Mouse (Mus musculus): ENCODE measurements at regions not wholly inside any gene's neighbourhood (a gene's known extent, or its start where the extent isn't known, plus 50 kb on each side); places are given as distances from the start of the nearest gene placed in this dataset.

- 51% methylated on average over 5 of the region's 5 CpGs for WGBS
- no peak for ATAC-seq (ENCODE audit: borderline replicate concordance, extremely low read depth, low FRiP score, low TSS enrichment)
- no peak overlapping the region for H3K4me2 ChIP-seq
- no peaks in the 10 kb centered on the region for H3K9me3 ChIP-seq
- H3K9ac ChIP-seq = no peak overlapping the region
- no peaks in the 10 kb centered on the region for H3K4me1 ChIP-seq
- H3K27me3 ChIP-seq = no peaks in the 10 kb centered on the region
- no peak overlapping the region for H3K27ac ChIP-seq
- H3K36me3 ChIP-seq = no peaks in the 10 kb centered on the region
- H3K4me3 ChIP-seq = no peak overlapping the region
These were observed 660.2 kb downstream of the Magi1 start for GRCm38 (mm10) chr6:93623541-93623940.

- H3K27me3 ChIP-seq = no peaks in the 10 kb centered on the region
- H3K36me3 ChIP-seq = no peaks in the 10 kb centered on the region
- no peak overlapping the region for H3K4me2 ChIP-seq
- no peaks in the 10 kb centered on the region for H3K9me3 ChIP-seq
- no peak overlapping the region for H3K4me3 ChIP-seq
- no peaks in the 10 kb centered on the region for H3K4me1 ChIP-seq
- no peak overlapping the region for H3K9ac ChIP-seq
- ATAC-seq (ENCODE audit: borderline replicate concordance, extremely low read depth, low FRiP score, low TSS enrichment) = no peak
- no peak overlapping the region for H3K27ac ChIP-seq
These were observed 666.8 kb downstream of the Magi1 start for GRCm38 (mm10) chr6:93616926-93617325.

GRCm38 (mm10) chr6:93600376-93600775 is 657.1 kb upstream of the Adamts9 start:
- H3K27ac ChIP-seq = no peak overlapping the region
- no peaks in the 10 kb centered on the region for H3K4me1 ChIP-seq
- H3K4me2 ChIP-seq = no peak overlapping the region
- H3K9me3 ChIP-seq = no peaks in the 10 kb centered on the region
- ATAC-seq (ENCODE audit: borderline replicate concordance, extremely low read depth, low FRiP score, low TSS enrichment) = no peak
- no peak overlapping the region for H3K4me3 ChIP-seq
- no peak overlapping the region for H3K9ac ChIP-seq
- no peaks in the 10 kb centered on the region for H3K36me3 ChIP-seq
- no peaks in the 10 kb centered on the region for H3K27me3 ChIP-seq
- WGBS = 78% methylated on average over 2 of the region's 2 CpGs

GRCm38 (mm10) chr6:93599371-93599770 is 656.1 kb upstream of the Adamts9 start:
- Histone ChIP-seq H3K27ac (no peak overlapping the region), H3K9me3 (no peaks in the 10 kb centered on the region), H3K27me3 (no peaks in the 10 kb centered on the region), H3K4me3 (no peak overlapping the region), H3K9ac (no peak overlapping the region), H3K36me3 (no peaks in the 10 kb centered on the region), H3K4me2 (no peak overlapping the region), H3K4me1 (no peaks in the 10 kb centered on the region)
- ATAC-seq (ENCODE audit: borderline replicate concordance, extremely low read depth, low FRiP score, low TSS enrichment) = no peak
- 50% methylated on average over 3 of the region's 3 CpGs for WGBS

- peaks cover 2% of the 10 kb centered on the region; the same call in 1 of the 2 replicates for H3K4me1 ChIP-seq
- H3K9ac ChIP-seq = no peak overlapping the region
- no peaks in the 10 kb centered on the region for H3K27me3 ChIP-seq
- no peaks in the 10 kb centered on the region for H3K36me3 ChIP-seq
- H3K4me3 ChIP-seq = no peak overlapping the region
- no peaks in the 10 kb centered on the region for H3K9me3 ChIP-seq
- no peak overlapping the region for H3K27ac ChIP-seq
- no peak overlapping the region for H3K4me2 ChIP-seq
- no peak for ATAC-seq (ENCODE audit: borderline replicate concordance, extremely low read depth, low FRiP score, low TSS enrichment)
- 85% methylated on average over 2 of the region's 2 CpGs for WGBS
These were observed 646.6 kb upstream of the Adamts9 start for GRCm38 (mm10) chr6:93589935-93590334.

GRCm38 (mm10) chr6:93586871-93587270 is 643.6 kb upstream of the Adamts9 start:
- Histone ChIP-seq H3K4me3 (no peak overlapping the region), H3K36me3 (no peaks in the 10 kb centered on the region), H3K4me2 (no peak overlapping the region), H3K4me1 (peaks cover 2% of the 10 kb centered on the region; the same call in 1 of the 2 replicates), H3K9ac (no peak overlapping the region), H3K9me3 (no peaks in the 10 kb centered on the region), H3K27ac (no peak overlapping the region), H3K27me3 (no peaks in the 10 kb centered on the region)
- ATAC-seq (ENCODE audit: borderline replicate concordance, extremely low read depth, low FRiP score, low TSS enrichment) = no peak
- 50% methylated on average over 2 of the region's 2 CpGs for WGBS

GRCm38 (mm10) chr6:93581141-93581540 is 637.8 kb upstream of the Adamts9 start:
- no peak overlapping the region for H3K27ac ChIP-seq
- no peaks in the 10 kb centered on the region for H3K27me3 ChIP-seq
- ATAC-seq (ENCODE audit: borderline replicate concordance, extremely low read depth, low FRiP score, low TSS enrichment) = no peak
- no peaks in the 10 kb centered on the region for H3K4me1 ChIP-seq
- H3K9me3 ChIP-seq = no peaks in the 10 kb centered on the region
- no peaks in the 10 kb centered on the region for H3K36me3 ChIP-seq
- H3K4me2 ChIP-seq = no peak overlapping the region
- H3K4me3 ChIP-seq = no peak overlapping the region
- no peak overlapping the region for H3K9ac ChIP-seq
- 78% methylated on average over 7 of the region's 7 CpGs for WGBS

GRCm38 (mm10) chr6:93580716-93581115 is 637.4 kb upstream of the Adamts9 start:
- WGBS = 61% methylated on average over 6 of the region's 6 CpGs
- no peak overlapping the region for H3K4me3 ChIP-seq
- H3K9ac ChIP-seq = no peak overlapping the region
- H3K27me3 ChIP-seq = no peaks in the 10 kb centered on the region
- no peaks in the 10 kb centered on the region for H3K9me3 ChIP-seq
- H3K27ac ChIP-seq = no peak overlapping the region
- no peaks in the 10 kb centered on the region for H3K36me3 ChIP-seq
- H3K4me1 ChIP-seq = no peaks in the 10 kb centered on the region
- no peak for ATAC-seq (ENCODE audit: borderline replicate concordance, extremely low read depth, low FRiP score, low TSS enrichment)
- no peak overlapping the region for H3K4me2 ChIP-seq

GRCm38 (mm10) chr6:93575249-93575648 is 632.0 kb upstream of the Adamts9 start:
- H3K36me3 ChIP-seq = no peaks in the 10 kb centered on the region
- H3K9ac ChIP-seq = no peak overlapping the region
- H3K9me3 ChIP-seq = no peaks in the 10 kb centered on the region
- no peak overlapping the region for H3K27ac ChIP-seq
- no peak overlapping the region for H3K4me2 ChIP-seq
- no peaks in the 10 kb centered on the region for H3K4me1 ChIP-seq
- WGBS = 83% methylated on average over 6 of the region's 6 CpGs
- no peak for ATAC-seq (ENCODE audit: borderline replicate concordance, extremely low read depth, low FRiP score, low TSS enrichment)
- no peaks in the 10 kb centered on the region for H3K27me3 ChIP-seq
- H3K4me3 ChIP-seq = no peak overlapping the region

- no peak overlapping the region for H3K4me3 ChIP-seq
- WGBS = 72% methylated on average over 7 of the region's 7 CpGs
- H3K9me3 ChIP-seq = no peaks in the 10 kb centered on the region
- ATAC-seq (ENCODE audit: borderline replicate concordance, extremely low read depth, low FRiP score, low TSS enrichment) = no peak
- H3K27ac ChIP-seq = no peak overlapping the region
- no peak overlapping the region for H3K4me2 ChIP-seq
- no peaks in the 10 kb centered on the region for H3K36me3 ChIP-seq
- H3K4me1 ChIP-seq = no peaks in the 10 kb centered on the region
- no peaks in the 10 kb centered on the region for H3K27me3 ChIP-seq
- no peak overlapping the region for H3K9ac ChIP-seq
These were observed 630.7 kb upstream of the Adamts9 start for GRCm38 (mm10) chr6:93573679-93574635.

- ATAC-seq (ENCODE audit: borderline replicate concordance, extremely low read depth, low FRiP score, low TSS enrichment) = no peak
- Histone ChIP-seq H3K4me1 (no peaks in the 10 kb centered on the region), H3K27me3 (no peaks in the 10 kb centered on the region), H3K36me3 (no peaks in the 10 kb centered on the region), H3K9me3 (no peaks in the 10 kb centered on the region), H3K4me2 (no peak overlapping the region), H3K4me3 (no peak overlapping the region), H3K27ac (no peak overlapping the region), H3K9ac (no peak overlapping the region)
- 90% methylated on average over 2 of the region's 2 CpGs for WGBS
These were observed 626.6 kb upstream of the Adamts9 start for GRCm38 (mm10) chr6:93569866-93570265.

GRCm38 (mm10) chr6:93569211-93569610 is 625.9 kb upstream of the Adamts9 start:
- H3K36me3 ChIP-seq = no peaks in the 10 kb centered on the region
- no peak overlapping the region for H3K4me2 ChIP-seq
- 76% methylated on average over 6 of the region's 6 CpGs for WGBS
- H3K27me3 ChIP-seq = no peaks in the 10 kb centered on the region
- H3K4me1 ChIP-seq = no peaks in the 10 kb centered on the region
- no peak overlapping the region for H3K27ac ChIP-seq
- H3K9me3 ChIP-seq = no peaks in the 10 kb centered on the region
- no peak overlapping the region for H3K4me3 ChIP-seq
- ATAC-seq (ENCODE audit: borderline replicate concordance, extremely low read depth, low FRiP score, low TSS enrichment) = no peak
- H3K9ac ChIP-seq = no peak overlapping the region
